Mouse (Mus musculus): Measurements from ENCODE around the gene Pms2.

The Pms2 gene

GRCm38 (mm10) chr5:143932831-143933230 lies 23.1 kb downstream of the Pms2 start, which contains the start of gene Rsph10b:
Gene Rsph10b, plus strand, starts transcription at chr5:143933035.
- in situ Hi-C loops (cut with MseI, MboI), result no loop called here

- in situ Hi-C loops (cut with MseI, MboI), result no loop called here
These were observed 23.6 kb downstream of the Pms2 start for GRCm38 (mm10) chr5:143933414-143933813.

- in situ Hi-C loops (cut with MseI, MboI), result no loop called here
These were observed 24.1 kb downstream of the Pms2 start for GRCm38 (mm10) chr5:143933875-143934274.

- in situ Hi-C loops (cut with MseI, MboI), result no loop called here
These were observed 26.4 kb downstream of the Pms2 start for GRCm38 (mm10) chr5:143936156-143936555.

GRCm38 (mm10) chr5:143941588-143941987 lies 31.8 kb downstream of the Pms2 start:
- in situ Hi-C loops (cut with MseI, MboI), result no loop called here

GRCm38 (mm10) chr5:143943231-143944125 lies 33.7 kb downstream of the Pms2 start:
- in situ Hi-C loops (cut with MseI, MboI), result no loop called here

- in situ Hi-C loops (cut with MseI, MboI), result no loop called here
These were observed 38.6 kb downstream of the Pms2 start for GRCm38 (mm10) chr5:143948361-143948760.

- in situ Hi-C loops (cut with MseI, MboI), result no loop called here
These were observed 40.3 kb downstream of the Pms2 start for GRCm38 (mm10) chr5:143950016-143950415.

GRCm38 (mm10) chr5:143957101-143957500 lies 47.3 kb downstream of the Pms2 start:
- in situ Hi-C loops (cut with MseI, MboI), result no loop called here

GRCm38 (mm10) chr5:143959551-143959950 lies 49.8 kb downstream of the Pms2 start:
- in situ Hi-C loops (cut with MseI, MboI), result no loop called here

- in situ Hi-C loops (cut with MseI, MboI), result no loop called here
These were observed 51.4 kb downstream of the Pms2 start for GRCm38 (mm10) chr5:143961176-143961575.

- in situ Hi-C loops (cut with MseI, MboI), result no loop called here
These were observed 56.0 kb downstream of the Pms2 start for GRCm38 (mm10) chr5:143965586-143966345.

GRCm38 (mm10) chr5:143966671-143967070 lies 56.9 kb downstream of the Pms2 start:
- in situ Hi-C loops (cut with MseI, MboI), result no loop called here

GRCm38 (mm10) chr5:143972628-143973027 lies 62.9 kb downstream of the Pms2 start:
- in situ Hi-C loops (cut with MseI, MboI), result no loop called here

GRCm38 (mm10) chr5:143974931-143975630 lies 65.3 kb downstream of the Pms2 start:
- in situ Hi-C loops (cut with MseI, MboI), result no loop called here

GRCm38 (mm10) chr5:143975631-143975933 lies 65.8 kb downstream of the Pms2 start:
- in situ Hi-C loops (cut with MseI, MboI), result no loop called here

- in situ Hi-C loops (cut with MseI, MboI), result no loop called here
These were observed 66.5 kb downstream of the Pms2 start for GRCm38 (mm10) chr5:143976232-143976631.

GRCm38 (mm10) chr5:143976726-143977431 lies 67.1 kb downstream of the Pms2 start:
- in situ Hi-C loops (cut with MseI, MboI), result no loop called here

- in situ Hi-C loops (cut with MseI, MboI), result no loop called here
These were observed 71.1 kb downstream of the Pms2 start for GRCm38 (mm10) chr5:143980858-143981257.

- in situ Hi-C loops (cut with MseI, MboI), result no loop called here
These were observed 72.6 kb downstream of the Pms2 start for GRCm38 (mm10) chr5:143982361-143982760.

Data from mouse trophoblast stem cell (cell line).